Mouse (Mus musculus) stomach, postnatal 0 days (tissue): ENCODE measurements at regions not wholly inside any gene's neighbourhood (a gene's known extent, or its start where the extent isn't known, plus 50 kb on each side); places are given as distances from the start of the nearest gene placed in this dataset.

ENCODE experiments used
- ATAC-seq: fragments of 200-750 bp; cut with Nextera tagmentation; 2 replicates; pipeline ENCODE4 v1.8.0; 2017; ENCODE audit not compliant: low FRiP score, low TSS enrichment
- DNase-seq: peaks from one replicate; pipeline ENCODE4 v3.0.0-alpha.2; 2016; ENCODE audit warnings: low spot score
- H3K27ac ChIP-seq: fragments of 300-500 bp; sonication (generic); replicated peaks from 2 replicates; pipeline ENCODE4 v1.5.1; 2014; ENCODE audit warnings: mild to moderate bottlenecking, control low read depth
- H3K27me3 ChIP-seq: fragments of 300-500 bp; sonication (generic); 2 replicates; pipeline ENCODE4 v1.6.1; 2014; ENCODE audit warnings: low read length; ENCODE audit not compliant: control insufficient read depth, insufficient read depth
- H3K36me3 ChIP-seq: fragments of 300-500 bp; sonication (generic); 2 replicates; pipeline ENCODE4 v1.6.1; 2014; ENCODE audit warnings: low read length, mixed read lengths; ENCODE audit not compliant: control insufficient read depth, insufficient read depth
- H3K4me1 ChIP-seq: fragments of 300-500 bp; sonication (generic); replicated peaks from 2 replicates; pipeline ENCODE4 v1.6.1; 2014; ENCODE audit warnings: antibody characterized with exemption; ENCODE audit not compliant: control insufficient read depth, insufficient read depth
- H3K4me2 ChIP-seq: fragments of 300-500 bp; sonication (generic); replicated peaks from 2 replicates; pipeline ENCODE4 v1.6.1; 2014; ENCODE audit warnings: low read depth, mild to moderate bottlenecking, control low read depth, moderate library complexity
- H3K4me3 ChIP-seq: fragments of 300-500 bp; sonication (generic); 2 replicates; pipeline ENCODE4 v1.5.1; 2014; ENCODE audit warnings: low read depth, low read length, control low read depth
- H3K9ac ChIP-seq: fragments of 300-500 bp; sonication (generic); 2 replicates; pipeline ENCODE4 v1.6.1; 2014; ENCODE audit warnings: mild to moderate bottlenecking, low read length, control low read depth, mixed read lengths
- H3K9me3 ChIP-seq: fragments of 300-500 bp; sonication (generic); 2 replicates; pipeline ENCODE4 v1.6.1; 2016; ENCODE audit warnings: low read length; ENCODE audit not compliant: control insufficient read depth
- CTCF ChIP-seq: IDR thresholded peaks from 2 replicates; pipeline ENCODE4 v1.5.1; 2016; ENCODE audit warnings: antibody characterized with exemption, low read depth, mild to moderate bottlenecking, moderate library complexity
- EP300 ChIP-seq: optimal IDR thresholded peaks from 2 replicates; pipeline ENCODE3; 2016; ENCODE audit warnings: antibody characterized with exemption
- WGBS: fragments of 180-500 bp; shearing (Covaris S2); extraction: QIAGEN DNeasy Blood & Tissue Kit; methylation state at CpG from one replicate; pipeline ENCODE4 v1.1.7; 2014; 5-methylcytosine and 5-hydroxymethylcytosine counted together

GRCm38 (mm10) chr7:40321171-40321570, 577.0 kb upstream of the Vstm2b start:
- H3K9me3 ChIP-seq: no peaks in the 10 kb centered on the region
- WGBS: 79% methylated on average over 1 of the region's 1 CpGs
- no peak overlapping the region for H3K27ac ChIP-seq
- no peaks in the 10 kb centered on the region for H3K27me3 ChIP-seq
- ATAC-seq: no peak
- no peak for DNase-seq
- TF ChIP-seq EP300 (no peak), CTCF (no peak)
- no peak overlapping the region for H3K4me3 ChIP-seq
- no peaks in the 10 kb centered on the region for H3K4me1 ChIP-seq
- H3K4me2 ChIP-seq: no peak overlapping the region
- no peak overlapping the region for H3K9ac ChIP-seq
- no peaks in the 10 kb centered on the region for H3K36me3 ChIP-seq

DNA sequence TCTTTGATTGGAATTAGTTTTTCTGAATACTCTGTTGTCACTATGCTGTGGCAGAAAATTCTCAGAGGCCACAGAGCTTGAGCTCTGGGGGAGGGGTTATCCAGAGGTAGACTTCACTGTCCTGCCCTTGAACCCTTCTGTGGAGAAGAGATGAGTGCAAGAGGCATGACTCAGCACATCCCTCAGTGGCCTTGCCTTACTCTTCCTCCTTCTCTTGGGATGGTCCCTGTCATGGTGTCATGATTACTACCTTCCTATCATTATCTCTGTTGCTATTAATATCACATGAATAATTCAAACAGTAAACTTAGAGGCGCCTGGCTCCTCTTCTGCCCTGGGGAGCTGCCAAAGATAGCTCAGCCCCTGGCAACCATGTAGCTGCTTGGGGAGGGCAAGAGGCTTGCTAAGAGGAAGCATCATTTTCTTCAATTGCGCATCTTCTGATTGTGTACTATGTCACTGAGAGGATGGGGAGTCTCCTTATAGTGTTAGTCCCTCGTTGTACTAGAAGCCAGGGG, 572.9 kb upstream of the Vstm2b start:
- TF ChIP-seq EP300 (no peak), CTCF (no peak)
- WGBS: 68% methylated on average over 3 of the region's 3 CpGs
- DNase-seq (no peak), ATAC-seq (no peak)
- no peak overlapping the region for H3K9ac ChIP-seq
- H3K4me3 ChIP-seq: no peak overlapping the region
- H3K9me3 ChIP-seq: no peaks in the 10 kb centered on the region
- no peak overlapping the region for H3K4me2 ChIP-seq
- no peaks in the 10 kb centered on the region for H3K36me3 ChIP-seq
- no peaks in the 10 kb centered on the region for H3K4me1 ChIP-seq
- no peaks in the 10 kb centered on the region for H3K27me3 ChIP-seq
- no peak overlapping the region for H3K27ac ChIP-seq

- H3K9me3 ChIP-seq: no peaks in the 10 kb centered on the region
- H3K27me3 ChIP-seq: no peaks in the 10 kb centered on the region
- ATAC-seq (no peak), DNase-seq (no peak)
- H3K9ac ChIP-seq: no peak overlapping the region
- no peak overlapping the region for H3K4me3 ChIP-seq
- no peak overlapping the region for H3K4me2 ChIP-seq
- 34% methylated on average over 4 of the region's 4 CpGs for WGBS
- TF ChIP-seq CTCF (no peak), EP300 (no peak)
- H3K4me1 ChIP-seq: no peaks in the 10 kb centered on the region
- H3K27ac ChIP-seq: no peak overlapping the region
- no peaks in the 10 kb centered on the region for H3K36me3 ChIP-seq
These were observed 565.7 kb upstream of the Vstm2b start for GRCm38 (mm10) chr7:40332455-40332854.

DNA sequence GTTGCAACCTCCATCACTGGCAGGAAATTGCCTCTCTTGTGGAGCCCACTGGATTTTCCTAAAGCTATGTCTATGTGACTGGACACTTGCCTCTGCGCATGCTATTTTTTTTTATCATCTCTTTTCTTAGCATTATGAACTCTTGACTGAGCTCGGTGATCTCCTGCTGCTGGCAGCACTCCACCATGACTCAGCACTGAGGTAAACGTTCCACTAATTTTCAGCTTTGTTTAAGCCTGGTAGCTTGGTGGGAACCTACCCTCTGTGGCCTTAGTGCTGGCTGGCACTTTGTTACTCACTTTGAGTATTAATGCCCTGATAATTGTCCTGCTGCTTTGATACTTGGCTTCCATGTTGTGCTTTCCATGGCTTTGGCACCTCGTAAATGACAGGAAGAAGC, 545.8 kb upstream of the Vstm2b start:
- Histone ChIP-seq H3K4me3 (no peak overlapping the region), H3K9ac (no peak overlapping the region), H3K27ac (no peak overlapping the region), H3K27me3 (no peaks in the 10 kb centered on the region), H3K9me3 (0 out of 2 replicates have a peak, but pooled peaks cover 2% of the 10 kb centered on the region), H3K36me3 (no peaks in the 10 kb centered on the region), H3K4me2 (no peak overlapping the region), H3K4me1 (no peaks in the 10 kb centered on the region)
- DNase-seq: no peak
- 39% methylated on average over 4 of the region's 4 CpGs for WGBS
- no peak for ATAC-seq
- no peak for TF ChIP-seq EP300

GRCm38 (mm10) chr7:40362719-40363118, 535.4 kb upstream of the Vstm2b start:
- no peak for ATAC-seq
- no peak for DNase-seq
- no peak overlapping the region for H3K4me2 ChIP-seq
- H3K9me3 ChIP-seq: no peaks in the 10 kb centered on the region
- H3K27ac ChIP-seq: no peak overlapping the region
- no peaks in the 10 kb centered on the region for H3K27me3 ChIP-seq
- no peaks in the 10 kb centered on the region for H3K36me3 ChIP-seq
- TF ChIP-seq EP300 (no peak), CTCF (no peak)
- no peak overlapping the region for H3K4me3 ChIP-seq
- WGBS: 20% methylated on average over 2 of the region's 2 CpGs
- no peaks in the 10 kb centered on the region for H3K4me1 ChIP-seq
- no peak overlapping the region for H3K9ac ChIP-seq

DNA sequence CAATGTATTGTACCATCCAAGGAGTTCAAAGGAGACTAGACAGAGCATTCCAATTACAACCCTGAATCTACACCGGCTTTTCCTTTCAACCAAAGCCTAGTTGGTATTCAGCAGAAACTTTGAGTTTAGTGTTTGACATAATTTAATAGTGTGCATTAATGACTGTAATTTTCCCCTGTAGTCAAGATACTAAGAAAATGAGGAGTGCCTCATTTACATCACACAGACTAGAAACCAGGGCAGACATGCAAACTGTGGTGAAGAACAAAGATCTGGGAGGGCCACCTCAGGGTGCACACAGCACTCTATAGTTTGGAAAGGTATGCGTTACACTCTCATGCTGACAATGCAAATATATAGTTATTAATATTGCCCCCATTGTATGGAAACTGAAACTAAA, 525.4 kb upstream of the Vstm2b start:
- Histone ChIP-seq H3K27me3 (no peaks in the 10 kb centered on the region), H3K9ac (no peak overlapping the region), H3K4me1 (no peaks in the 10 kb centered on the region), H3K9me3 (no peaks in the 10 kb centered on the region), H3K36me3 (no peaks in the 10 kb centered on the region), H3K4me2 (no peak overlapping the region), H3K4me3 (no peak overlapping the region), H3K27ac (no peak overlapping the region)
- no peak for ATAC-seq
- no peak for DNase-seq
- TF ChIP-seq EP300 (no peak), CTCF (no peak)
- WGBS: 78% methylated on average over 2 of the region's 2 CpGs
